Mouse (Mus musculus) stomach, embryonic 16.5 days (tissue): ENCODE results near the gene Tsks. TPM values are rescaled to one million over a fixed set of nuclear protein-coding genes. Genes with fewer than 3 reads are reported as not detected.

Experiments
- ATAC-seq: fragments of 200-750 bp; cut with Nextera tagmentation; 2 replicates; pipeline ENCODE4 v1.8.0; 2017; ENCODE audit warnings: moderate number of reproducible peaks, moderate TSS enrichment; ENCODE audit not compliant: insufficient read depth, low FRiP score
- H3K27ac ChIP-seq: fragments of 300-500 bp; sonication (generic); 2 replicates; pipeline ENCODE4 v1.5.1; 2014; ENCODE audit warnings: low read length
- H3K27me3 ChIP-seq: fragments of 300-500 bp; sonication (generic); 2 replicates; pipeline ENCODE4 v1.6.1; 2014; ENCODE audit warnings: low read length, control low read depth, mixed read lengths; ENCODE audit not compliant: control insufficient read depth, insufficient read depth
- H3K36me3 ChIP-seq: fragments of 300-500 bp; sonication (generic); 2 replicates; pipeline ENCODE4 v1.6.1; 2014; ENCODE audit warnings: low read length; ENCODE audit not compliant: control insufficient read depth, insufficient read depth
- H3K4me1 ChIP-seq: fragments of 300-500 bp; sonication (generic); 2 replicates; pipeline ENCODE4 v1.6.1; 2014; ENCODE audit warnings: low read length, control low read depth, mixed read lengths; ENCODE audit not compliant: control insufficient read depth, insufficient read depth
- H3K4me2 ChIP-seq: fragments of 300-500 bp; sonication (generic); 2 replicates; pipeline ENCODE4 v1.6.1; 2014; ENCODE audit warnings: low read depth, low read length, mixed read lengths
- H3K4me3 ChIP-seq: fragments of 300-500 bp; sonication (generic); replicated peaks from 2 replicates; pipeline ENCODE4 v1.5.1; 2014; ENCODE audit warnings: mild to moderate bottlenecking, low read length
- H3K9ac ChIP-seq: fragments of 300-500 bp; sonication (generic); 2 replicates; pipeline ENCODE4 v1.6.1; 2014; ENCODE audit warnings: low read length
- H3K9me3 ChIP-seq: fragments of 300-500 bp; sonication (generic); replicated peaks from 2 replicates; pipeline ENCODE4 v1.6.1; 2016; ENCODE audit warnings: low read length, control low read depth; ENCODE audit not compliant: control insufficient read depth
- WGBS: fragments of 180-500 bp; shearing (Covaris S2); extraction: QIAGEN DNeasy Blood & Tissue Kit; methylation state at CpG from one replicate; pipeline ENCODE4 v1.1.7; 2014; 5-methylcytosine and 5-hydroxymethylcytosine counted together
- polyA plus RNA-seq: library from polyadenylated mRNA; unstranded; fragments of >200 nt; fragmentation: Nextera tagmentation; extraction: Ambion mirVana; gene quantifications from 2 replicates; pipeline ENCODE4 v1.2.1, GENCODE M21; 2015

Gene Tsks
- polyA plus RNA-seq, 1 experiment from 2014 or later: 0.06 TPM

DNA sequence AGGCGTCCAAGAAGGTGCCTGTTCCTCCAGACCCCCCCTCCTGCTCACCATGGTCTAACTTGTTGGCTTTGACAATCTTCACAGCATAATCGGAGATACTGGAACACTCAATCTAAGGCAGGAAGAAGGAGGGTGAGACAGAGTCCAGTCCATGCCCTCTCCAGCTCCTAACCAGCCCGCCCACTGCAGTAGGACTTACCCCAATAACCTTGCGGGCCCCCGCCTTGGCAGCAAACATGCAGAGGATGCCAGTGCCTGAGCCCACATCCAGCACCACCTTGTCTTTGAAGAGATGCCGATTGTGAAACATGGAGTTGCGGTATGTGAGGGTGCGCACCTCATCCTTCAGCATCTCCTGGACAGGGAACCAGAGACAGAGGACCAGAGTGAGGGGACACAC, 38.5 kb downstream of the Tsks start:
- Histone ChIP-seq H3K4me2 (no peak overlapping the region), H3K27me3 (no peaks in the 10 kb centered on the region), H3K4me3 (no peak overlapping the region), H3K9me3 (no peaks in the 10 kb centered on the region), H3K4me1 (peaks cover 16% of the 10 kb centered on the region), H3K9ac (no peak overlapping the region), H3K36me3 (peaks cover 39% of the 10 kb centered on the region), H3K27ac (no peak overlapping the region)
- 93% methylated on average over 8 of the region's 8 CpGs for WGBS
- ATAC-seq: no peak

- Histone ChIP-seq H3K9ac (no peak overlapping the region), H3K4me3 (no peak overlapping the region), H3K36me3 (peaks cover 29% of the 10 kb centered on the region), H3K4me2 (no peak overlapping the region), H3K27ac (no peak overlapping the region), H3K4me1 (peaks cover 20% of the 10 kb centered on the region), H3K27me3 (no peaks in the 10 kb centered on the region), H3K9me3 (no peaks in the 10 kb centered on the region)
- ATAC-seq: no peak
- WGBS: 29% methylated on average over 6 of the region's 6 CpGs
Observed at GRCm38 (mm10) chr7:44983085-44983484, 40.1 kb downstream of the Tsks start.

GRCm38 (mm10) chr7:44983944-44984832, 41.2 kb downstream of the Tsks start:
- H3K36me3 ChIP-seq: peaks cover 20% of the 10 kb centered on the region
- peaks cover 24% of the 10 kb centered on the region for H3K4me1 ChIP-seq
- peak overlapping the region; percentile 34; the same call in 1 of the 2 replicates for H3K9ac ChIP-seq
- ATAC-seq: no peak
- H3K27ac ChIP-seq: 0 out of 2 replicates have a peak overlapping the region, but pooled peaks have one; percentile 26
- WGBS: 67% methylated on average over 7 of the region's 7 CpGs
- no peaks in the 10 kb centered on the region for H3K9me3 ChIP-seq
- no peaks in the 10 kb centered on the region for H3K27me3 ChIP-seq
- 0 out of 2 replicates have a peak overlapping the region, but pooled peaks have one; percentile 97 for H3K4me3 ChIP-seq
- H3K4me2 ChIP-seq: peak overlapping the region; percentile 56

DNA sequence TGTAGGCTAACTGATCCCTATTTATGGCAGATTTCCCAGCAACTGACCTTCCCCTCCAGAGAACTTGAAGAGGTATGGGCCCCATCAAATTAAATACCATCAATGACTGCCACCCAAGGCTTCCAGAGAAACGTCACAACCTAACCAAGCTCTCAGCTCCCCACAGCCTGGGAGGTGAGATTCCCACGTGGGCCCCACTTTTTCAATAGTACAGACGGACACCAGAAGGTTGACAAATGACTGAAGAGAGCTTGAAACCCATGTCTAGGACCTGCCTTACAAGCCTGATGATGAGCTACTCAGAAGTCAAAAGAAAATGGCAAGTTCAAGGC, 41.8 kb downstream of the Tsks start:
- no peak for ATAC-seq
- peaks cover 17% of the 10 kb centered on the region for H3K36me3 ChIP-seq
- H3K4me2 ChIP-seq: peak overlapping the region; percentile 56
- no peaks in the 10 kb centered on the region for H3K9me3 ChIP-seq
- H3K4me3 ChIP-seq: peak overlapping the region; percentile 97
- H3K27ac ChIP-seq: 0 out of 2 replicates have a peak overlapping the region, but pooled peaks have one; percentile 5
- no peaks in the 10 kb centered on the region for H3K27me3 ChIP-seq
- WGBS: 27% methylated on average over 3 of the region's 3 CpGs
- peaks cover 24% of the 10 kb centered on the region for H3K4me1 ChIP-seq
- H3K9ac ChIP-seq: peak overlapping the region; percentile 98; the same call in 1 of the 2 replicates

- Histone ChIP-seq H3K9ac (peak overlapping the region; percentile 98), H3K4me1 (peaks cover 24% of the 10 kb centered on the region), H3K9me3 (no peaks in the 10 kb centered on the region), H3K27me3 (no peaks in the 10 kb centered on the region), H3K27ac (peak overlapping the region; percentile 96), H3K4me3 (peak overlapping the region; percentile 97), H3K4me2 (peak overlapping the region; percentile 56), H3K36me3 (peaks cover 12% of the 10 kb centered on the region; the same call in 1 of the 2 replicates)
- 1% methylated on average over 44 of the region's 45 CpGs for WGBS
- ATAC-seq: no peak; the same call in 1 of the 2 replicates
Observed at GRCm38 (mm10) chr7:44985595-44986191, 42.7 kb downstream of the Tsks start.

- H3K4me2 ChIP-seq: peak within 1 kb of the TSS; percentile 56
- H3K4me1 ChIP-seq: peaks cover 24% of the 10 kb centered on the region
Observed at GRCm38 (mm10) chr7:44986192-44986878, 43.3 kb downstream of the Tsks start, which contains the start of gene Prmt1. Gene Prmt1, minus strand, starts transcription at chr7:44986568.

GRCm38 (mm10) chr7:44986879-44987718, 44.1 kb downstream of the Tsks start:
- H3K9ac ChIP-seq: peak overlapping the region; percentile 73
- H3K36me3 ChIP-seq: peaks cover 3% of the 10 kb centered on the region; the same call in 1 of the 2 replicates
- peaks cover 24% of the 10 kb centered on the region for H3K4me1 ChIP-seq
- peak overlapping the region; percentile 96 for H3K27ac ChIP-seq
- under 1% methylated on average over 29 of the region's 29 CpGs for WGBS
- H3K9me3 ChIP-seq: no peaks in the 10 kb centered on the region
- no peaks in the 10 kb centered on the region for H3K27me3 ChIP-seq
- peak overlapping the region; percentile 97 for H3K4me3 ChIP-seq
- H3K4me2 ChIP-seq: peak overlapping the region; percentile 54
- peak; percentile 11 for ATAC-seq

More at GRCm38 (mm10) chr7:44986192-44986878, 43.3 kb downstream of the Tsks start, which contains the start of gene Prmt1:
- under 1% methylated on average over 37 of the region's 42 CpGs for WGBS
- no peaks in the 10 kb centered on the region for H3K9me3 ChIP-seq
- H3K4me3 ChIP-seq: peak within 1 kb of the TSS; percentile 97
- peak within 1 kb of the TSS; percentile 96 for H3K27ac ChIP-seq
- ATAC-seq: peak; percentile 97
- H3K9ac ChIP-seq: peak within 1 kb of the TSS; percentile 98
- no peaks in the 10 kb centered on the region for H3K27me3 ChIP-seq
- peaks cover 8% of the 10 kb centered on the region; the same call in 1 of the 2 replicates for H3K36me3 ChIP-seq

DNA sequence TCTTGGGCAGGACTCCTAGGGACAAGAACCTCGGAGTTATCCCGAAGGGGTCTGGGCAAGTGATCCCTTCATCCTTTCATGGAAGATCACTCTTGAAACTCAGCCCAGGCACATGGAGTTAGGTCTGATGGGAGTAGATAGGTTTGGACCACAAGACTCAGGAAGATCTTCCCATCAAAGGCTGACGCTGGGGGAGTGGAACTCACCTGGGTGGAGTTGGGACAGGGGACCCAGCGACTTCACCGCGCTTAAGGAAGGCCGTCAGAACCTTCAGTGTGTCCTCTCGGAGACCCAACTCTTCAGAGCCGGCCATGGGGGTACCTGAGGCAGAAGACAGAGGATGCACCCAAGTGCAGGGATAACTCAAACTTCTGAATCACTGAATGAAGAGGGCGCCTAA, 53.7 kb downstream of the Tsks start:
- 8% methylated on average over 10 of the region's 10 CpGs for WGBS
- peak overlapping the region; percentile 82 for H3K4me3 ChIP-seq
- H3K36me3 ChIP-seq: peaks cover 31% of the 10 kb centered on the region
- H3K27ac ChIP-seq: peak overlapping the region; percentile 91
- H3K27me3 ChIP-seq: no peaks in the 10 kb centered on the region
- ATAC-seq: no peak
- peaks cover 32% of the 10 kb centered on the region for H3K4me1 ChIP-seq
- H3K9me3 ChIP-seq: no peaks in the 10 kb centered on the region
- peak overlapping the region; percentile 94 for H3K4me2 ChIP-seq
- H3K9ac ChIP-seq: peak overlapping the region; percentile 89
